Mouse (Mus musculus): Measurements from ENCODE around the gene Cfap97.

DNA sequence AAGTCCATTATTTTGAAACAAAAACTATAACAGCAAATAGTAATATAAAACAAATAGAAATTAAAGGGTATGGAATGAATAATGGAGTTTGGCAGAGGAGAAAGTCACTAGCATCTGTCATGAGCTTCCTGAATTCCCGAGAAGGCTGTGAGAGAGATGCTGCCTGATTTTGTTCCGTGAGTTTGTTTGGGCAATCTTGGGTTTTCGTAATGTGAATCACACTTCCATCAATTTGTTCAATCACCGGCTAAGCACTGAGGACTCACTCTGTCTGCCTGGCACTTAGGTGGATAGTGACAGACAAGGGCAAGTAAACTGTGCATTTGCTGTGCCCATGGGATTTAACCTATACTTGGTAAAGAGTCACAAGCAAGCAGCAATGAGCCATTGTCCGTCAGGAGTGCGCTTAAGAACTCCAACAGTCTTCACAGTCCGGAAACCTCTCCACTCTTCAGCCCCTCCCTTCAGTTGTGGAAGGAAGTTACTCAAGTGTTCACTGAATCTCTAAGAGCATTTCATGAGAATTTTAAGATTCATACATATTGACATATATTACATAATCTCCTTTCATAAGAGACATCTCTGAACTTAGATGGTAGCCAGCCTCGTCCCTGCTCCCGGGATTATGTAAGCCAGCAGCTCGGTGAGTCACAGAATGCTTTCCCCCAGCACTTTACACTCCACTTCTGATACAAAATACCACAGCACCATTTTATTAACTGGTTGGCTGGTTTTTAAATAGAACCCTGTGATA, 13.6 kb upstream of the Cfap97 start:
- no peak for TF ChIP-seq CTCF (IDR thresholded peaks at IDR 0.05; ENCODE audit: borderline replicate concordance, insufficient read depth, low read length)
- TF ChIP-seq POLR2A (IDR thresholded peaks at IDR 0.05; ENCODE audit: low read depth, low read length) = no peak
